Mouse (Mus musculus) gonadal fat pad, adult 2 months (tissue): ENCODE data around the gene Meiob. TPM values are rescaled to one million over a fixed set of nuclear protein-coding genes. Genes with fewer than 3 reads are reported as not detected.
A peak's percentile ranks its signal among the peaks of the same experiment; 100 is the strongest.

ENCODE experiments used
- DNase-seq: peaks from one replicate; pipeline ENCODE4 v3.0.0-alpha.2; 2012; ENCODE audit warnings: low read depth
- polyA plus RNA-seq: library from polyadenylated mRNA; depleted of rRNA; stranded (reverse); fragments of >200 nt; gene quantifications from 2 replicates; pipeline ENCODE4 v1.2.3, GENCODE M21; 2012; rRNA removed

The Meiob gene
- polyA plus RNA-seq, 1 experiment: 0.16 TPM

DNA sequence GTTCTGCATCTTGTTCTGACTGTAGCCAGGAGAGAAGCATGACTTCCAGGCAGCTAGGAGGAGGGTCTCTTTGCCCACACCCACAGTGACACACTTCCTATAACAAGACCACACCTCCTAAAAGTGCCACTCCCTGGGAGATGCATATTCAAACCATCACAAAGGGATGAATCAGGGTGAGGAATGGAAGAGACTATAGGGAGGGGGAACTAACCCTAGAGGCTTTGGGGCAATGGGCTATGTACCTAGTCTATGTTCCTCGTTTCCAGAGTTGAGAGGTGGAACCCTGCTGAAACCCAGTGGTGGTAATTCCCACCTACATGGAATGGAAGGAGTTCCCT is 70.3 kb downstream of the Meiob start:
- DNase-seq: no peak

DNA sequence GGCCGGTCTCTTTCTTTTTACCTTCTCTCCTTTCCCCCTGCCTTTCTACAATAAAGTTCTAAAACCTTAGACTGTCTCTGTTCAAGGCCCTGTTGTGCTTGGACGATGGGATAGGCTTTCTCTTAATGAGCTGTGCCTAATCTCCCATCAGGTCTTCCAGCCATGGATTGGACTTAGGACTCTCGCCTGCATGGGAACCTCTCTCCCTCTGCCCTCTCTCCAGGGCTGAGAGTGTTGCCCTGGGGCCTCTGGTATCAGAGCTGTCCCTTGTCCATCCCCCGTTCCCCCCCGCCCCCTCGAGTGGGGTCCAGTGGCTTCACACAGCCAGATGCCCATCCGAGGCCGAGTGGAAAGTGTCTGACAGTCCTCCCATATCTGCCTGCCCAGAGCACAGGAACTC is 70.9 kb downstream of the Meiob start:
- DNase-seq: no peak

DNA sequence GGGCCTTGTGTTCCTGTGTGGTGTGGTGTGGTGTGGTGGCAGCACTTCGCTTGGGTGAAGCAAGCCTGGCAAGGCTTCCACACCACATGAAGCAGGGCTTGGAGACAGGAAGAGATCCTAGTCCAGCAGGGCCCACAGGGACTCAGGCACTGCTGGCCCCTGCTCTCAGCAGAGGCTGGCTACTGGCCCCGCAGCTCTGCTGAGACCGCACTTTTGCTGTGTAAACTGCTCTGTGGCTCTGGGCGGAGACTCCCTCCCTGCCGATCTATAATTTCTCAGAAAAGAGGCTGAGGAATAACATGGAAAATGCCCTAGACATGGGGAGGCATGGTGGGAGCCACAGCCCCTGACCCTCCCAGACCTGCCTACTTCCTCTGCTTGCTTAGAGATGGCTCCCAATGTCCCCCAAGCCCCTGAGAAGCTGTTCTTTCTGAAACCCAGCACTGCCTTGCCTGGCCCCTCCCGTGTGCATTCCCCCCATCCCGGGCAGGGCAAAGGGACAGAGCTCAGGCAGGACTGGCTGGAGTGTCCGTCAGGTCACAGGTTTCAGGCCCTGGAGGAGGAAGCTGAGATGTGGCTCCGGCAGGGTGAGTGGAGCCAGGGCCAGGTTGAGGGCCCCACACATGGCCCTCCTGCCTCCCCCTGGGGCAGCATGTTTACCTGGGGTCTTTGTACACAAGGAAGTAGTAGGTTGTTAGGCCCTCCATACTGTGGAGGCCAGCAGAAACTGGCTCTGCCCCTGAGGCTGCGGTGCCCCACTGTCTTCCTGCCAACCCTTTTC is 73.4 kb downstream of the Meiob start:
- DNase-seq: no peak

DNA sequence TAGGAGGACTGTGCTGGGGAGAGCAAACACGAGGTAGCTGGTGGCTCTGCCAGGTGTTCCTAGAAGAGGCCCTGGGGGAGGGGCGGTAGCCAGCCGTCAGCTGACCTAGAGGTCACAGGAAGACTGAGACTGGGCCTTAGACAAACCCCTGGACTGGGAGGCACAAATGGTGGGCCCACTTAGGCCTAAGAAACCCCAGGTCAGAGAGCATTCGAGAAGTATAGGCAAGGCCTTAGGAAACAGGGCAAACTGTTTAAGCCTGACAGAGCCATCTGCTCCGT is 74.0 kb downstream of the Meiob start:
- no peak for DNase-seq

DNA sequence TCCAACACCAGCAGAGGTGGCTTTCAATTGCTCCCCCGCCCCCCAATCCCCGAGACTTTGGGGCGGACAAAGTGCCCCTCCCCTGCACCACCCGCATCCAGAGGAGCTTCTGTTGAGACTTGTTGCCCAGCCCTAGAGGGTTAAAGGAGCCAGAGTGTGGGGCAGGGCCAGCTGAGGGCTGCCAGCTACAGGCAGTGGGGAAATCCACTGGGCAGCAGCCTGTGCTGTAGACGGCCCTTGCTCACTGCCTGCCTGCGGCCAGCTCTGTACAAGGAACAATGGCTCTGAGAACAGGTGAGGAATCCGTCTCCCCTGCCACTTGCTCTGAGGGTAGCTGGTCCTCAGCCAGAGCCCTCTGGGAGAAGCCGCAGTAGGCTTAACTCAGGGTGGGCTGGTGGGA is 74.4 kb downstream of the Meiob start:
- no peak for DNase-seq

DNA sequence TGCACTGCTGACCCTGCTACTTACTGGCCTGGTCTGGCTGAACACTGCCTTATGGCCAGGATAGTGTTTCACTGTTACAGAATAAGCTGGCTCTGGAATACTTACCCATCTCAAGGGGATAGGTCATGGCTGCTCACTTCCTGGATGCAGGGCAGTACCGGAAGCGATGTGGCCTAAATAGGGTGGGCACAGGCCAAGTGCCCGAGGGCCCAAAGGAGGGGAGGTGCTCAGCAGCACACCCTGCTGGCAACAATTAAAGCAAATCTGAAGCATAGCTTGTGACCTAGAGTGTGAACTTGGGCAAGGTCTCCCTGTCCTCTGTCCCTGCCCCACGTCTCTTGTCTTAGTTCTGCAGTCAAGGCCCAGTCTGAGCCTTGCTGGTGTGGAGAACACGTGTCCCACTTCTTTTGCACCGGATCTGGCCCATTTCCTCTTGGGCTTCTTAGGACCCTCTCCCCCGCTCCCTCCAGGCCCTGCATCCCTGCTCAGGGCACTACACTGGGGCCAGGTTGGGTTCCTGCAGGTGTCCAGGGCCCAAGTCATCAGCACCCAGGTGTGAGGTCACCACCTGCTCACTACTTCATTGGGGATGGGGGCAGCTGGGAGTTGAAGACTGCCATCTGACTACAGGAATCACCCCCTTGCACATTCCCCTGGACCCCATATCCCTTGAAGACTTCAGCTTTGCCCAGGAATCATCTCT is 77.8 kb downstream of the Meiob start:
- DNase-seq: no peak

DNA sequence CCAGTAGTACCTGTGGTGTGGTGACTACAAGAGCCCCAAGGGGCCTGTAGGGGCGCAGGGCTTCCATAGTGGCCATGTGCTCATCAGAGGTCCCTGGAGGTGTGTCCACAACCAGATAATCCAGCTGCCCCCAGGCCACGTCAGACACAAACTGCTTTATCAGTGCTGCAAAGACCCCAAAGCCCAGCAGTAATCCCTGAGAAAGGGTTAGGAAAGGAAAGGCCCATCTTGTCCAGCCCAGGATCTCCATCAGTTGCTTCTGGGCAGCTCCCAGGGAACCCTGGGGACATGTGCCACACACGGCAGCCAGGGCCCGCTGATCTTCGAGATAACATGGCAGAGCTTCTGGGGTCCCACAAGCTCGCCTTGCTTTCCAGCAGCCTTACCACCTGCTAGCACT is 80.3 kb downstream of the Meiob start:
- DNase-seq: no peak

DNA sequence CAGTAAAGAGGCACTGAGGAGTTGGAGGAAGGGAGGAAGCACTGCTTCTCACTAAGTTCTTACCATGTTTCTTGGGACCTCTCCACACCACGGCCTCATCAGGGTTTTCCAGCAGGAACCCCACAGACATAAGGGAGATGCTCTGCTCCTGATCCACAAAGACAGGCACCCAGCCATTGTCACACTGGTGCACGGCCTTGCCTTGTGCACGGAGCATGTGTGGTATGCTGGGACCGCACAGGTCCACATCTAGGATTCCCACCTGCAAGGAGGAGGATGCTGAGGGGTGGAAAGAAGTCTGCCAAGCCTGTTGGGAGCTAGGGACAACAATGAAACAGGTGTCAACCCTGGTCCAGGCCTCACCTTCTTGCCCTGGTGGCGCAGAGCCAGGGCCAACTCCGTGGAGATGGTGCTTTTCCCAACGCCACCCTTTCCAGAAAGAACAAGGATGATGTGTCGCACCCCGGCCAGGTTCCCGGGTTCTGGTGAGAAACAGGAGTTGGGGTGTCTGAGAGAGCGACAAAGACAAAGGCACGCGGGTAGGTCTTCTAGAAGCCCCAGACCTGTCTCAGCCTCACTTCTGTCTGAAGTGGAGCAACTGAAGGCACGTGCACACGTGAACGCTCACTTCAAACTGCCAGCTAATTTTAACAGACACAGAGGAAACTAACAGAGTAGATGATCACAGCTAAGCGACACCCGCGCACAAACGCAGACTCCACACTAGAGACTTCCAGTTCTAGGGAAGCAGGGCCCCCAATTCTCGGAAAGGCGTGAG is 81.5 kb downstream of the Meiob start:
- no peak for DNase-seq

DNA sequence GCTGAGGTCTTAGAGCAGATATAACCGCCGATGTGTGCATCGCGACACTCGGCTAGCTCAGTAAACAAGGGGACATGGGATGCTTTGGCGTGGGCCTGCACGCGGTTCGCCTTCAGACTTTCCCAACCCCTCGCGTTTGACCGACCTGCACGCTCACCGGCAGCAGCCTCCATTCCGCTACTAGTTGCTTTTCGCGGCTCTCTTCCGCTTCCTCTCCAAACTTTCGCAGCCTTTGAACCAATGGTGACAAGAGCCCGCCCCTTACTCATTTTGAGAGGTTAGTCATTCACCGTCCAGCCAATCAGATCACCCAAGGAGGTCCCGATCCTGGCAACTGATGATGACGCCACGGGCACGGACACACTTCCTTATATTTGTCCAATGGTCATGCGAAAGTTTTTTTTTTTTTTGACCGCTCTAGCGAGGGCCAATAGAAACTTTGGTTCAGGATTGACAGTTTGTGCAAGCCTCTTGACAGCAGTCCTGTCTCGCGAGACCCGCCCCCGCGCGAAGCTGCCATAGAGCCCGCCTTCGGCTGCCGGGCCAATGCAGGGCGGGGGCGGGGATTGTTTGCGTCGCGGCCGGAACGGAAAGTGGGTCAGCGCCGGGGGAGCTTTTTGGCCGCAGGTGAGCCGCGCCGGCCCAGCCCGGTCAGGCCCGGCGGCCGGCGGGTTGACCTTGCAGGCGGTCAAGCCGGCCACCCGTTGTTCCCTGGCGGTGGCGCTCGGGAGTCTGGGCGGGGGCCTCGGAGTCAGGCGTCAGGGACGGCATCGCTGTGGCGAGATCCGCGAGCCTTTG is 82.2 kb downstream of the Meiob start, which contains the start of the genes Nubp2 and Spsb3:
TSS of gene Nubp2 (minus strand) at position 216 of the 798 bp plus-strand sequence.
TSS of gene Spsb3 (plus strand) at position 510 of the 798 bp plus-strand sequence.
- DNase-seq: peak; percentile 99

DNA sequence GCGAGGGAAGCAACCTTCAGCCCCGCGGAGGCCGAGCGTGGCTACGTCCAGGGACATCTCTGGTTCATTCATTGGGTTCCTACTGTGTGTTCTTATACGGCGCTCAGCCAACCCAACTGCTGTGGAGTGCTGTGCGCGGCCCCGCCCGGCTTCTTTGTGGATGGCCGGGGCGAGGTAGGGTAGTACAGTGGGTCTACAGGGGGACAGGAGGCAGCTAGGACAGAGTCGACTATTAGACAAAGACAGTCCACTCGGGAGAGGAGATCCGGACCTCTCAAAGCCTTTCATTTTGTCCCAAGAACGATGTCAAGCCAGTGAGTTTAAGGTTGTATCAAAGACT is 82.8 kb downstream of the Meiob start:
- no peak for DNase-seq

DNA sequence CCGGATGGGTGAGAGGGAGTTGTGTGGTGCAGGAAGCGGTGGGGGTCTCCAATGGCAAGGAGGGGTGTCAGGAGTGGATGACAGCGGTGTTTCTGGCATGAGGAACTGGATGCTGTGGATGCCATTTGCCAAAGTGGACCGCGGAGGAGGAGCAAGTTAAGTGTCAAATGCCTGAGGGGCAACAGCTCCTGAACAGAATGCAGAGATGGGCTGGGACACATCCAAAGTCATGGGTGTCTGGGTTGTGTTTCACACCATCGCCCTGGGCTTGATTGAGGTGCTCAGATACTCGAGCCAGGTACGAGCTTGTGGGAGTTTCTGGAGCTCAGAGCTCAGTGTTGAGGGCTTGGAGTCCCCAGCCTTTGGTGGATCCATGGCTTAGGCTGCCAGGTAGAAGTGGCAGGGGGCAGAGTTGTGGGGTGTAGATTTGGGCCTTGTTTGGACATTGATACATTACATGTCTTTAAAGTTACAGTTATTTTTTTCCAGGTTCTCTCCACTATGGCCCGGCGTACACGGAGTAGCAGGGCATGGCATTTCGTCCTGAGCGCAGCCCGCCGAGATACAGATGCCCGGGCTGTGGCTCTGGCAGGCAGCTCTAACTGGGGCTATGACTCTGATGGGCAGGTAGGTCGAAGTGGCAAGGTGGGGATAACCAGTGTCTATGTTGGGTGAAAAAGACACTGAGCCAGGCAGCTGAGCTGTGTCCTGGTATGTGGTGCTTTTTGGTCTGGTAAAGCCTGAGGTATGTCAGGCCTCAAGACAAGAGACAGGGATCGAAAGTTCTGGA is 83.4 kb downstream of the Meiob start:
- DNase-seq: peak; percentile 68

DNA sequence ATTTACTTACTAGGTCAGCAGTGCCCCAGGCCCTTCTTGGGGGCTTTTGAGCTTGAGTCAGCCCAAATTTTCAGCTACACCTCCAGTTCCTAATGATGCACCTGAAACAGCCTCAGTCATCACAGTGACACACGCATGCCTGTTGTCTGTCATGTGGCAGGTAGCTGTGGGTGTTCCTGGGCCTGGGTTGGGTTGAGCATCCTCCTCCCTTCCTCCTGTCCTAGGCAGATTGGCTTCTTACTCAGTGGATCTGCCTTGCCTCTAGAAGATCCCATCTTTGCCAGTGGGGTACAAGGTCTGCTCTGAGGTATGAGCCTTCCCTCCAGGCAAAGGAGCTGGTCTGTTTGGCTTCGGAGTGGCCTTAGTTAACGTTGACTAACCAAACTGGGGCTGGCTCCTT is 84.8 kb downstream of the Meiob start:
- no peak for DNase-seq

Other genes with a start within 250 kb of the Meiob start
- 133 and 141 TPM in 2 replicates for gene Tsc2, start 171.7 kb upstream of the Meiob start, polyA plus RNA-seq
- gene Nthl1, start 171.6 kb upstream of the Meiob start, polyA plus RNA-seq: 15.2 and 16.4 TPM in 2 replicates
- 61.6 and 83.0 TPM in 2 replicates for gene Slc9a3r2, start 154.0 kb upstream of the Meiob start, polyA plus RNA-seq
- gene Npw, start 145.8 kb upstream of the Meiob start, polyA plus RNA-seq: not detected in 2 replicates
- gene Zfp598, start 134.6 kb upstream of the Meiob start, polyA plus RNA-seq: 51.3 and 56.6 TPM in 2 replicates
- 0.18 and 0.23 TPM in 2 replicates for gene Syngr3, start 114.3 kb upstream of the Meiob start, polyA plus RNA-seq
- 25.6 and 27.6 TPM in 2 replicates for gene Gfer, start 108.1 kb upstream of the Meiob start, polyA plus RNA-seq
- 6.2 and 7.1 TPM in 2 replicates for gene Noxo1, start 108.1 kb upstream of the Meiob start, polyA plus RNA-seq
- gene Tbl3, start 96.6 kb upstream of the Meiob start, polyA plus RNA-seq: 44.4 and 61.9 TPM in 2 replicates
- 2.3 and 3.4 TPM in 2 replicates for gene Rnf151, start 86.2 kb upstream of the Meiob start, polyA plus RNA-seq
- 2,300 and 2,553 TPM in 2 replicates for gene Rps2, start 86.2 kb upstream of the Meiob start, polyA plus RNA-seq
- gene Ndufb10, start 79.8 kb upstream of the Meiob start, polyA plus RNA-seq: 370 and 426 TPM in 2 replicates
- gene Rpl3l, start 76.5 kb upstream of the Meiob start, polyA plus RNA-seq: 31.1 and 36.7 TPM in 2 replicates
- gene Msrb1, start 67.6 kb upstream of the Meiob start, polyA plus RNA-seq: 112 and 152 TPM in 2 replicates
- gene Hs3st6, start 51.3 kb upstream of the Meiob start, polyA plus RNA-seq: 26.1 and 35.8 TPM in 2 replicates
- 134 and 172 TPM in 2 replicates for gene Hagh, start 35.9 kb downstream of the Meiob start, polyA plus RNA-seq
- gene Fahd1, start 46.1 kb downstream of the Meiob start, polyA plus RNA-seq: 12.6 and 13.1 TPM in 2 replicates
- gene Igfals, start 61.7 kb downstream of the Meiob start, polyA plus RNA-seq: 18.9 and 70.3 TPM in 2 replicates
- 31.3 and 31.7 TPM in 2 replicates for gene Nubp2, start 82.1 kb downstream of the Meiob start, polyA plus RNA-seq
- 67.0 and 77.8 TPM in 2 replicates for gene Spsb3, start 82.4 kb downstream of the Meiob start, polyA plus RNA-seq
- 70.6 and 72.3 TPM in 2 replicates for gene Eme2, start 90.8 kb downstream of the Meiob start, polyA plus RNA-seq
- gene Mrps34, start 90.8 kb downstream of the Meiob start, polyA plus RNA-seq: 142 and 181 TPM in 2 replicates
- 76.6 and 85.3 TPM in 2 replicates for gene Nme3, start 92.2 kb downstream of the Meiob start, polyA plus RNA-seq
- 75.0 and 90.0 TPM in 2 replicates for gene Mapk8ip3, start 132.7 kb downstream of the Meiob start, polyA plus RNA-seq
- gene Jpt2, start 156.4 kb downstream of the Meiob start, polyA plus RNA-seq: 40.0 and 54.9 TPM in 2 replicates
- 18.2 and 19.6 TPM in 2 replicates for gene Cramp1l, start 211.5 kb downstream of the Meiob start, polyA plus RNA-seq
- gene Ift140, start 211.8 kb downstream of the Meiob start, polyA plus RNA-seq: 15.9 and 17.7 TPM in 2 replicates